Mouse (Mus musculus) liver, embryonic 13.5 days (tissue): ENCODE data around the gene Dbi. TPM values are rescaled to one million over a fixed set of nuclear protein-coding genes. Genes with fewer than 3 reads are reported as not detected.
A peak's percentile ranks its signal among the peaks of the same experiment; 100 is the strongest.
"Not testable (repeated sequence)": the region's sequence is repeated elsewhere in the genome, so short reads cannot be mapped to it uniquely, and the experiment has no call there.

Experiments used
- ATAC-seq: fragments of 200-750 bp; cut with Nextera tagmentation; 2 replicates; pipeline ENCODE4 v1.8.0; 2017; ENCODE audit warnings: low read depth, mild to moderate bottlenecking, moderate number of reproducible peaks, moderate library complexity
- DNase-seq: peaks from one replicate; pipeline ENCODE4 v3.0.0; 2022
- H3K27ac ChIP-seq: fragments of 300-500 bp; sonication (generic); 2 replicates; pipeline ENCODE4 v1.5.1; 2015; ENCODE audit warnings: moderate library complexity, mild to moderate bottlenecking, inconsistent platforms
- H3K27me3 ChIP-seq: fragments of 300-500 bp; sonication (generic); 2 replicates; pipeline ENCODE4 v1.6.1; 2015; ENCODE audit warnings: mild to moderate bottlenecking, inconsistent platforms
- H3K36me3 ChIP-seq: fragments of 300-500 bp; sonication (generic); 2 replicates; pipeline ENCODE4 v1.6.1; 2015; ENCODE audit warnings: mild to moderate bottlenecking, inconsistent platforms
- H3K4me1 ChIP-seq: fragments of 300-500 bp; sonication (generic); replicated peaks from 2 replicates; pipeline ENCODE4 v1.6.1; 2015; ENCODE audit warnings: inconsistent platforms
- H3K4me2 ChIP-seq: fragments of 300-500 bp; sonication (generic); 2 replicates; pipeline ENCODE4 v1.6.1; 2015; ENCODE audit warnings: inconsistent platforms, mild to moderate bottlenecking, moderate library complexity
- H3K4me3 ChIP-seq: fragments of 300-500 bp; sonication (generic); replicated peaks from 2 replicates; pipeline ENCODE4 v1.5.1; 2015; ENCODE audit warnings: mild to moderate bottlenecking, inconsistent platforms
- H3K9ac ChIP-seq: fragments of 300-500 bp; sonication (generic); 2 replicates; pipeline ENCODE4 v1.6.1; 2015; ENCODE audit warnings: mild to moderate bottlenecking, inconsistent platforms
- H3K9me3 ChIP-seq: fragments of 300-500 bp; sonication (generic); replicated peaks from 2 replicates; pipeline ENCODE4 v1.6.1; 2016; ENCODE audit warnings: inconsistent platforms
- WGBS: fragments of 180-500 bp; shearing (Covaris S2); methylation state at CpG from one replicate; pipeline ENCODE4 v1.1.7; 2015; ENCODE audit not compliant: insufficient replicate concordance; 5-methylcytosine and 5-hydroxymethylcytosine counted together
- polyA plus RNA-seq: library from polyadenylated mRNA; unstranded; fragments of >200 nt; fragmentation: Nextera tagmentation; extraction: Ambion mirVana; gene quantifications from 2 replicates; pipeline ENCODE4 v1.2.1, GENCODE M21; 2015

Dbi gene
- polyA plus RNA-seq, 1 experiment from 2014 or later: 581 TPM

DNA sequence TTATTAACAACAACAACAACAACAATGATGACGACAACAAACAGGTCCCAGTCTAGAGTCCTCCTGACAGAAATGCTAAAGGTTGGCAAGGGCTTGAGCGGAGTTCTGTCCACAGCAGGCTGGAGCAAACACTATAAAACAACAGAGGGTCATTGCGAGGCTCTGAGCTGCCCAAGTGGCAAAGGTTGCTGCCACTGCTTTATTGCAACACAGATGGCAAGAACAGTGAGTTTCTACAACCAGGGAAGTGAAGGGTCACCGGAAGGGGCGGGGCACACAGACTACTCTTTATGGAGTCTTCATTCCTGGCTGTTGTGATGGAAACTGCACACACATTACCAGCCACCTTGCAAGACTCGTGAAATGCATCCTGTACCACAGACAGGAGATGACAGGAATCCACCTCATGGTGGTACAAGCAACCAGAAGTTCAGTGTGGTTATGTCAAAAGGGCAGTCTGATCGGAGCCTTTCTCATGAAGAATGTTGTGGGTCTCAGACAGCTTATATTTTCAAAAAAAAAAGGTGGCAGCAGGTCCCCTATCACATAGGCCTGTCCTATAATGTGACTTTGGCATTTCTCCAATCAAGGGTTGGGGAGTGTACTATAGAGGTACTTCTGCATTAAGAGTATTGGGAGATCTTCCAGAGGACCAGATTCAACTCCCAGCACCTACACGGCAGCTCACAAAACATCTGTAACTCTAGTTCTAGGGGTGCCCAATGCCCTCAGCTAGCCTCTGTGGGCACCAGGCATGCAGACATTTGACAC, 20.2 kb downstream of the Dbi start:
- Histone ChIP-seq H3K9ac (no peak overlapping the region), H3K4me1 (peaks cover 15% of the 10 kb centered on the region; the same call in 1 of the 2 replicates), H3K36me3 (no peaks in the 10 kb centered on the region), H3K27ac (no peak overlapping the region), H3K27me3 (no peaks in the 10 kb centered on the region), H3K4me3 (no peak overlapping the region), H3K9me3 (no peaks in the 10 kb centered on the region), H3K4me2 (no peak overlapping the region)
- 64% methylated on average over 8 of the region's 8 CpGs for WGBS
- DNase-seq: no peak
- no peak for ATAC-seq

DNA sequence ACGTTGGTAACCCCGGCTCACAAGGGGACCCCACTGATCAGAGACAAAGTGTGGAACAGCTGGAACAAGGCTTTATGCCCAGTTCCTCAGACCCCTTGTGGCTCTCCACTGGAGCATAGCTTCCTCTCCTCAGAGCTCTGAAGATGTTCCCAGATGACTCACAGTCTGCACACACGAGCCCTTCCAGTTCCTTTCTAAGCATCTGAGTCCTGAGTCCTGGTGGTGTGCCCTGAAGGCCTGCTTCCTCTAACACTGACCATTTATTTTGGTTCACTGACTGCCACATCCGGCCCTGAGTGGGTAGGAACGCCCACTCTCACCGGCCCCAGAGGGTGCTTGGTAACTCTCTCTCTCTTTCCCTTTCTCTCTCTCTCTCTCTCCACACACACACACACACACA, 21.4 kb downstream of the Dbi start:
- H3K4me2 ChIP-seq: no peak overlapping the region
- no peak overlapping the region for H3K27ac ChIP-seq
- no peaks in the 10 kb centered on the region for H3K27me3 ChIP-seq
- H3K36me3 ChIP-seq: no peaks in the 10 kb centered on the region
- 36% methylated on average over 6 of the region's 6 CpGs for WGBS
- H3K9ac ChIP-seq: no peak overlapping the region
- peaks cover 23% of the 10 kb centered on the region for H3K4me1 ChIP-seq
- H3K9me3 ChIP-seq: no peaks in the 10 kb centered on the region
- ATAC-seq (no peak), DNase-seq (no peak)
- H3K4me3 ChIP-seq: no peak overlapping the region

DNA sequence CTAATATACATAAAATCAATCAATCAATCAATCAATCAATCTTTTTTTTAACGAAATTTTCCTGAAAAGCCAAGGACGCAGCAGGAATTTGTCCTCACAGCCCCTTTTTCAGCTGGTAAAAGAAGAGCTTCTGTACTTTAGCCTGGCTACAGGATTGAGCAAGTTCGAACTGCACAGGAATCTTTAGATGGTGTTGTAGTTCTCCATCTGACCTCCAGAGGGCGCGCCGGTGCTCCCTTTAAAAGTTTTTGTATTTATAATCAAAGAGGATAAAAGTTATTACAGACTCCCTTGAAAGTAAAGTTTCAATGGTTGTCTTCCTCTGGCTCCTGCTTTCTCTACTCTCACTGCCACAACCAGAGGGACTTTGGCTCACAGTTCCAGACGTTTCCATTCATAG, 22.6 kb downstream of the Dbi start:
- Histone ChIP-seq H3K9me3 (no peaks in the 10 kb centered on the region), H3K36me3 (no peaks in the 10 kb centered on the region), H3K9ac (no peak overlapping the region), H3K4me1 (peaks cover 26% of the 10 kb centered on the region), H3K4me3 (no peak overlapping the region), H3K4me2 (no peak overlapping the region), H3K27ac (no peak overlapping the region), H3K27me3 (no peaks in the 10 kb centered on the region)
- 9% methylated on average over 7 of the region's 7 CpGs for WGBS
- ATAC-seq: no peak
- no peak for DNase-seq

DNA sequence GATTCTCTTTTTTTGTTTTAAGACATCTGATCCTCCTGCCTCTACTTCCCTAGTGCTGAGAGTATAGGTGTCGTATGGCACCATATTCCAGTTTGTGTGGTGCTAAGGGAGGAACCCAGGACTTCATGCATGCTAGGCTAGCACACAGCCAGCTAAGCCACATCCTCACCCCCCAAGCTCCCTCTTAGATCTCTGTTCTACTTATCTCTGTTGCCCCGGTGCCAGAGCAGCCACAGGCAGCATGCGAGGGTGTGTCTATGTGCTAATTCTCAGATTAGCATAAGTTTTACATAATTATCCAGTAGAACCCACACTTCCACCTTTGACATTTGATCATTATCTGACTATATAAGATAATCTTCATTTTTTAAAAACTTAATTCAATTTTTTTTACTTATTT, 26.0 kb downstream of the Dbi start:
- Histone ChIP-seq H3K27me3 (no peaks in the 10 kb centered on the region), H3K4me3 (no peak overlapping the region), H3K4me1 (peaks cover 20% of the 10 kb centered on the region), H3K4me2 (no peak overlapping the region), H3K9ac (no peak overlapping the region), H3K27ac (no peak overlapping the region), H3K36me3 (no peaks in the 10 kb centered on the region), H3K9me3 (no peaks in the 10 kb centered on the region)
- DNase-seq: no peak
- 28% methylated on average over 3 of the region's 3 CpGs for WGBS
- ATAC-seq: peak; percentile 52

DNA sequence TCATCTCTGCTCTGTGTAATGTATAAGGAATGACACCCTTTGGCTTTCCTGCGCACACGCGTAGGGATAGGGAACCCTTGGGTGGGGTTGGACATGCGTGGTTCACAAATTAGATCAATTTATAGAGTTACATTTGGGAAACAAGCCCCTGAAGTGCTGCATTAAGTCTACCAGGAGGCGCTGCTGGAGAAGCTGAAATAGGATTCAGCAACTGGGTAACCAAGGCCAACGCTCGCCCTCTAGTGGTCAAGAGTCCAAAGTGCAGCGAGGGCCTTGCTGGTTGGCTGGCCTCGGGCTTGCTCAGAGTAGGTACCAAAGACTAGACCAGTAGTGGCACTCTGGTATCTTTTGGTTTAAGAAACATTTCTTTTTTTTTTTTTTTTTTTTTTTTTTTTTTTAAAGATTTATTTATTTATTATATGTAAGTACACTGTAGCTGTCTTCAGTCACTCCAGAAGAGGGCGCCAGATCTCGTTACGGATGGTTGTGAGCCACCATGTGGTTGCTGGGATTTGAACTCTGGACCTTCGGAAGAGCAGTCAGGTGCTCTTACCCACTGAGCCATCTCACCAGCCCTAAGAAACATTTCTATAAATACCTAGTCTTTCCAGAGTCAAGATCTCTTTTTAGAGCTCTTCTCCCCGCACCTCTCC, 27.3 kb downstream of the Dbi start:
- H3K4me1 ChIP-seq: peaks cover 13% of the 10 kb centered on the region
- H3K4me3 ChIP-seq, H3K27me3 ChIP-seq, H3K4me2 ChIP-seq, H3K27ac ChIP-seq, ATAC-seq, H3K36me3 ChIP-seq, H3K9me3 ChIP-seq, H3K9ac ChIP-seq: not testable (repeated sequence)
- 46% methylated on average over 11 of the region's 14 CpGs for WGBS
- peak; percentile 56 for DNase-seq

DNA sequence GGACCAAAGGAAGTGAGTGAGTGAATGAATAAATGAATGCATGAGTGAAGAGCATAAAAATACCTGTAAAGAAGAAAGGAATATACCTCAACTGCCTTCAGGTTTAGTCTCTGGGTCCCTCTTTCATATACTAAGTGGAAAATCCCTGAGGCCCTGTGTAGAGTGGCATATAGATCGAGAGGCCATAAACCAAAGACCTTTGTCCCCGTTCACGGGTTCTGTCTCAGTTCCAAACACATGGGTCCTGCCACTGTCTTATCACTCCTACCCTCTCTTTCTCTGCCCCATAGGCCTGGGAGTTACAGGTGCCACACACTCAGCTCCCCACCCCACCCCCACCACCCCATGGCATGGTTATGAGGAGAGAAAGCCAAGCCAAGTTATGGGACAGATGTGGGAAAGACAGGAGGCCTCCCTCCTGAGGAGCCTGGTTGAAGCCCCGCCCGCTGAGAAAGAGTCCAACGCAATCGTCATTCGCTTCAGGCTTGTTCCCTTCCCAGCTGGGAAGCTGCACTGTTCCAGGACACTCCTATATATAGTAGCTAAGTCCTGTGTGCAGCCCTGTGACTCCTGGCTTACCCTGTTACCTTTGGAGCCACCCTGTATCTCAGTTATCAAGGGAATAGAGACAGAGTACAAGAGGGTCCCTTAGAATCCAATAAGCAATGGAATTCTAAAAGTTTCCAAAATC, 29.9 kb downstream of the Dbi start:
- Histone ChIP-seq H3K9ac (no peak overlapping the region), H3K9me3 (no peaks in the 10 kb centered on the region), H3K36me3 (no peaks in the 10 kb centered on the region), H3K4me3 (no peak overlapping the region), H3K27ac (no peak overlapping the region), H3K4me2 (no peak overlapping the region), H3K27me3 (no peaks in the 10 kb centered on the region), H3K4me1 (peaks cover 13% of the 10 kb centered on the region; the same call in 1 of the 2 replicates)
- DNase-seq (no peak), ATAC-seq (no peak)
- 71% methylated on average over 8 of the region's 8 CpGs for WGBS

DNA sequence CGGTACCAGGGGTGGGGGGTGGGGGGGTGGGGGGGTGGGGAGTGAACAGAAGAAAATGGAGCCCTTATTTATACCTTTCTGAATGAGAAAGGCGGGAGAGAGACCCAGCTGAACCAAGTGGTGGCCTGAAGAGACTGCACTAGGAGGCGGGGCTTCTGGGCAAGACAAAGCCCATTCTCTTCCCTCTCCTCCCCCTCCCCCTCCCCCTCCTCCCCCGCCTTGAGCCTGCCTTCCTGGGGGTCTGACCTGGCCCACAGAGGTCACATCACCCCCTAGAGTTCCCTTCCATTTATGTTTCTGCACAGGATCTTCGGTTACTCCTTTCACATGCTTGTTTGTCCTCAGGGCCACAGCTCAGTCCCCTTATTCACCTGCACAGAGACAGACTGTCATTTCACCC, 31.7 kb downstream of the Dbi start:
- Histone ChIP-seq H3K9ac (no peak overlapping the region), H3K4me1 (peaks cover 6% of the 10 kb centered on the region; the same call in 1 of the 2 replicates), H3K9me3 (no peaks in the 10 kb centered on the region), H3K27me3 (no peaks in the 10 kb centered on the region), H3K4me3 (no peak overlapping the region), H3K4me2 (no peak overlapping the region), H3K36me3 (no peaks in the 10 kb centered on the region), H3K27ac (no peak overlapping the region)
- ATAC-seq: no peak
- 34% methylated on average over 4 of the region's 5 CpGs for WGBS
- no peak for DNase-seq

DNA sequence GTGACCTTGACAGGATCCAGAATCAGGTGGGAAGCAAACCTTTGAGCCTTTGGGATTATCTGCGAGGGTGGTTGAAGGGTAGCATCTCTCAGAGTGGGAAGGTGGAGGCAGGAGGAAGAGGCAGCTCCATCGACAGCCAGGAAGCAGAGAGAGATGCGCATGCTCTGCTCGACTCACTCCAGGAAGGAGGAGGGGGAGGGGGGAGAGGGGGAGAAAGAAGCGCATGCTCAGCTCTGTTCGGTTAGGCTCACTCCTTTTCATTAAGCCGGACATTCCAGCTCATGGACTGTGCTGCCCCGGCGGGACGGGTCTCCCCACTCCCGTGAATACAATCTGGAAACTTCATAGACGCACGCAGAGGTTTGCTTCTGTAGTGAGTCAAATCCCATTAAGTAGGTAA, 34.2 kb downstream of the Dbi start:
- Histone ChIP-seq H3K27ac (no peak overlapping the region), H3K4me2 (no peak overlapping the region), H3K9me3 (no peaks in the 10 kb centered on the region), H3K36me3 (no peaks in the 10 kb centered on the region), H3K9ac (no peak overlapping the region), H3K27me3 (no peaks in the 10 kb centered on the region), H3K4me1 (peaks cover 15% of the 10 kb centered on the region), H3K4me3 (no peak overlapping the region)
- WGBS: 58% methylated on average over 13 of the region's 13 CpGs
- ATAC-seq: no peak
- DNase-seq: no peak

DNA sequence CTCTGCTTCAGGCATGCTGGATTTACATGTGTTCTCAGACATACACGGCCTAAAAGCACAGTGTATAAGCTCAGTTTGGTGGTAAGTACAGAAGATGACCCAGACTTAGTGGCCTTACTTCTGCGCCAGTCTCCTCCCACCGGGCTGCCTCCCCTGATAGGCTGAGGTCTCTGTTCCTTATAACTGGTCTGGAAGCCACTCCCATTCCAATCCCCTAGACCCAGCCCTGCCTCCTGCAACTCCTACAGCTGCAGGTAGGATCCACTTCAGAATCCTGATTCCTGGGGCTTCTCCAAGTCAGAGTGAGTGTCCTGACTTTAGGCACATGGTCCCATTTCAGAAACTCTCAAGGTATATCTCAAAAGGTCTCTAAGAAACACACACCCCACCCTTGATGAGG, 35.2 kb downstream of the Dbi start:
- H3K9me3 ChIP-seq: no peaks in the 10 kb centered on the region
- ATAC-seq (no peak), DNase-seq (no peak)
- H3K9ac ChIP-seq: no peak overlapping the region
- H3K27ac ChIP-seq: no peak overlapping the region
- H3K27me3 ChIP-seq: no peaks in the 10 kb centered on the region
- H3K36me3 ChIP-seq: no peaks in the 10 kb centered on the region
- no peak overlapping the region for H3K4me3 ChIP-seq
- 54% methylated on average over 3 of the region's 3 CpGs for WGBS
- H3K4me2 ChIP-seq: no peak overlapping the region
- H3K4me1 ChIP-seq: peaks cover 15% of the 10 kb centered on the region

DNA sequence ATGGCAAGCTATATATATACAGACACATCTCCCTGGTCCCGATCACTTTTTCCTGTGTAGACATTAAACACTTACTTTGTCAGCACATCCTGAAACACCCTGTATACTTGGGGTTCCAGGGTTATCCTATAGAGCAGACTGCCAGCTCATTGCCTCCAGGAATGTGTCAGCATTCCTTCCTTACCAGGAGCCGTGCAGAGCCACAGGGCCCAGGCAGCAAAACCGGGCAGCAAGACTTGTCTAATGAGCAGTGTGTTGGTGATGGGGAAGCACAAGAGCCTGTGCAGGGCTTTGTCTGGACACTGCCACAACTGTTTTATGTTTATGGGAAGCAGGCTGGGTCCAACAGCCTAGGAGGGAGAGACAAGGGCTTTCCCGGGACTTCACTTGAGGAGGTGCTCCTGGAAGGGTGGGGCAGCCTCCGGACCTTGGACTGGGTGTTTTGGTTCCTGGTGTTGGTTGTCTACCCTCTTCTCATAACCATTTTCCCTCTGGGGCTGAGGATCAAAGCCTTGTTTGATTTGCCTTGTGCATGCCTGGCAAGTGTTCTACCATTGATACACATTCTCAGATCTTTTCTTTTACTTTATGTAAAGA, 36.9 kb downstream of the Dbi start:
- no peak overlapping the region for H3K4me2 ChIP-seq
- no peak overlapping the region for H3K4me3 ChIP-seq
- ATAC-seq (0 out of 2 replicates have a peak, but pooled peaks have one; percentile 13), DNase-seq (no peak)
- peaks cover 15% of the 10 kb centered on the region for H3K4me1 ChIP-seq
- no peaks in the 10 kb centered on the region for H3K36me3 ChIP-seq
- no peaks in the 10 kb centered on the region for H3K27me3 ChIP-seq
- 42% methylated on average over 5 of the region's 5 CpGs for WGBS
- H3K9ac ChIP-seq: no peak overlapping the region
- H3K27ac ChIP-seq: no peak overlapping the region
- H3K9me3 ChIP-seq: no peaks in the 10 kb centered on the region

DNA sequence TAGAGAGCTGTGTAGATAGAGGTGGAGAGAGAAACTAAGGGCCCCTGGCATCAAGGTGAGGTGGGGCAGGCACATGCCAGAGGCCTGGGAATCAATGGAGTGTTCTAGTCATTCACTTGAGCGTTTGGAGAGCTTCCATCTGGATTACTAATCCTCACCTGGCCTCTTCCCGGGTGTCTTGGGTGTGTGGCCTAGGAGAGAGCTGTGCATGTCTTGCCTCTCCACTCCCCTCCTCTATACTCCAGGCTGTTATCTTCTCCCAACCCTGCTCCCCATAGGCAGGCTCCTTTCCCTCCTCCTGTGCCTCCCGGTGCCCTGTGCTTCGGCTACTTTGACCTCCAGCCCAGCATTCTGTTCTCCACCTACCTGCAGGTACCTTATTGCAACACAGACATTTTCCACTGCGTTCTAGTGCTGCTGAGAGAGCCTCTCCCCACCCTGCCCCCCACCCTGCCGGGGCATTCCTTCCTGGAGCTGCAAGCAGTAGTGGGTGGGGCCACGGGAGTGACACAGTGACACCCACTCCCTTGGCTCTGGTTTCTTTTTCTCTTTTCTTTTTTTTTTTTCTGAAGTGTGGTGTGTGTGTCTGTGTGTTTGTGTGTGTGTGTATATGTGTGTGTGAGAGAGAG, 37.8 kb downstream of the Dbi start:
- peak; percentile 66 for ATAC-seq
- H3K9me3 ChIP-seq: no peaks in the 10 kb centered on the region
- peaks cover 17% of the 10 kb centered on the region for H3K4me1 ChIP-seq
- H3K27me3 ChIP-seq: no peaks in the 10 kb centered on the region
- no peak for DNase-seq
- no peaks in the 10 kb centered on the region for H3K36me3 ChIP-seq
- no peak overlapping the region for H3K27ac ChIP-seq
- 25% methylated on average over 7 of the region's 7 CpGs for WGBS
- no peak overlapping the region for H3K4me2 ChIP-seq
- no peak overlapping the region for H3K4me3 ChIP-seq
- H3K9ac ChIP-seq: no peak overlapping the region
